Mouse (Mus musculus) lung, adult 2 months (tissue): Measurements from ENCODE around the gene Myo10. TPM values are rescaled to one million over a fixed set of nuclear protein-coding genes. Genes with fewer than 3 reads are reported as not detected.
A peak's percentile ranks its signal among the peaks of the same experiment; 100 is the strongest.

Experiments used
- DNase-seq: peaks from one replicate; pipeline ENCODE4 v3.0.0; 2022
- H3K4me1 ChIP-seq: fragments of 200-500 bp; 2 replicates; pipeline ENCODE4 v1.6.1; 2011; ENCODE audit warnings: low read length; ENCODE audit not compliant: control insufficient read depth, insufficient read depth
- H3K4me3 ChIP-seq: fragments of 200-500 bp; replicated peaks from 2 replicates; pipeline ENCODE3; 2011; ENCODE audit warnings: low read depth, mild to moderate bottlenecking, control low read depth, low read length; ENCODE audit errors: extremely low read depth
- CTCF ChIP-seq: fragments of 200-500 bp; IDR thresholded peaks from 2 replicates; pipeline ENCODE4 v1.5.1; 2011; ENCODE audit warnings: mild to moderate bottlenecking, low read length, control low read depth; ENCODE audit not compliant: insufficient read depth
- POLR2A ChIP-seq: fragments of 200-500 bp; IDR thresholded peaks from 2 replicates; pipeline ENCODE4 v1.6.1; 2011; ENCODE audit warnings: low read depth, mild to moderate bottlenecking, control low read depth, low read length, borderline replicate concordance; ENCODE audit errors: extremely low read depth
- WGBS: fragments of 180-500 bp; shearing (Covaris S2); methylation state at CpG from one replicate; pipeline ENCODE4 v1.1.7; 2018; 5-methylcytosine and 5-hydroxymethylcytosine counted together
- polyA plus RNA-seq: library from polyadenylated mRNA; depleted of rRNA; stranded (reverse); fragments of >200 nt; gene quantifications from 2 replicates; pipeline ENCODE4 v1.2.3, GENCODE M21; 2012

Gene Myo10
- polyA plus RNA-seq, 1 experiment, result 81.3 TPM

DNA sequence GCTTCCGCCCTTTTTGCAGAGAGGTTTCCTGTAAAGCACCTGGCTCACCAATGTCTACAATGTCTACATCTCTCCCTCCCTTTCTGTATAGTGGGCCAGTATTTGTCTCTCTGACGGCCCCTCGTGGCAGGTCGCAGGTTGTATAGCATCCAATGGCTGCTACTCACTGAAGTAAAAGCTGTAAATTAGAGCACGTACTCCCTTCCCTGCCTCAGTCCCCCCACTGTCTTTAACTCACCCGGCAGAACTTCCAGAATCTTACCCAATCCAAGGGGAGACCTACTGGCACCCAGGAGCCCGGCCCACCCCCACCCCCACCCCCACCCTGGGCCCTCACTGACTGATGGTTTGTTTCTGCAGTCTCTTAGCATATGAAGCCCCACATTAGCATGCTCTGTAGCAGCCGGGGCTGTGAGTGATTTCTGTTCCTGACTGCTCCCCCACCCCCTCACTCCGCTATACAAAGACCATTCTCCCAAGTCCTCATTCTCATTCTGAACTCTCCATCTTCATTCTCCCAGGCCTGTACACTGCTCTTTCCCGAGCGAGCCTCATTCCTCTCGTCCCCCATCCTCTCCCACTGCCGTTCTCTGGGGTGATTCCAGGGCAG, 132.1 kb downstream of the Myo10 start:
- WGBS, result 63% methylated on average over 13 of the region's 13 CpGs
- no peak for TF ChIP-seq CTCF
- no peak for DNase-seq

DNA sequence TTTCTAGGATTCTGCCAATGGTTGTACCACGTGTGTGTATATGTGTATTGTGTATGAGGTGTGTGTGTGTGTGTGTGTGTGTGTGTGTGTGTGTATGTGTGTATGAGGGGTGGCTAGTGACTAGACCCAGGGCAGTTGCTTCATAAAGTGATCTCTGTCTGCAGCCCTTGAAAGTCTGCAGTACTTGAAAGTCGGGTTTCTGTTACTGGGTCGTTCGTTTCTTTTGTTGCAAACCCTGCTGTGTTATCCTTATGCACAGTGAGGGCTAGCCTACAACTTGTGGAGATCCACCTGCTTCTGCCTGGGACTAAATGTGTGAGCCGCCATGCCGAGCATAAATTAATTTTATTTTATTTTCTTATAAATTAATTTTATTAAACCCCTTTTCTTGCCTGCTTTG, 133.2 kb downstream of the Myo10 start:
- peaks cover 5% of the 10 kb centered on the region; the same call in 1 of the 2 replicates for H3K4me1 ChIP-seq
- no peak overlapping the region for H3K4me3 ChIP-seq
- DNase-seq, result no peak
- TF ChIP-seq POLR2A, result no peak
- no peak for TF ChIP-seq CTCF
- WGBS, result 71% methylated on average over 6 of the region's 6 CpGs

More for the DNA sequence above, 132.1 kb downstream of the Myo10 start:
- H3K4me3 ChIP-seq, result no peak overlapping the region
- 0 out of 2 replicates have a peak, but pooled peaks cover under 1% of the 10 kb centered on the region for H3K4me1 ChIP-seq

DNA sequence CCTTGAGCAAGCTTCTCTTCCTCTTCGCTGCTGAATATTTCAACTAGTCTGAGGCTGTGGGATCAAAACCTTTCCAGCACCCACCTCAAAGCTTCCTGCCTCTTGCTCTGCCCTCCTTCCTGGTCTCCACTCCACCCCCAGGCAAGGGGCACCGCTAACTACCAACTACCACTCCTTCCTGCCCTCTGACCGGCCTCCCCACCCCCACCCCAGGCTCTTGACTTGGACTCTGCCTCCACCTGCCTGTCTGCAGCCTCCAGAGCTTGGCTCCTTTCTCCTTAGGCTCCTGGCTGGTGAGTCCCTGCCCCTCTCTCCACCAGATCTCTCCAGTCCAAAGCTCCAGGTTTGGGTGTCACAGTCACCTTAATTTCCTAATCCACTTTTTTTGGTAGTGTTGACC, 133.7 kb downstream of the Myo10 start:
- 37% methylated on average over 3 of the region's 3 CpGs for WGBS
- TF ChIP-seq CTCF (no peak), POLR2A (no peak)
- DNase-seq, result no peak
- Histone ChIP-seq H3K4me3 (no peak overlapping the region), H3K4me1 (peaks cover 5% of the 10 kb centered on the region; the same call in 1 of the 2 replicates)

DNA sequence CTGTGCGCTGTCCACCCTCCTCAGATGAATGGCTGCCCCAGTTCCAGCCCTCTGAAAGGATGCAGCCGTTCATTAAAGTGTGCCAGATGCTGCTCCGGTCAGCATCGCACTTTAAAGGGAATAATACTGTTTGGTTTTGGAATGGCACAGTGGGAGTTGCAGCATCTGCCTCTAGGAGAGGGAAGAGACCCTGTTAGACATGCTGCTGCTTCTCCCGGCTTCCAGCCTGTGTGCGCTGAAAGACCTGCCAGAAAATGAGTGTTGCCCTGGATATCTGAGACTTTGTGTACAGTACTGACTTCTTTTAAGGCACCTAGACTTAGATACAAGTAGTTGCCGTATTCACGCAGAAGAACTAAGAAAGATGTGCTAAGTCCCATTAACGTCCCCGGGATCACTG, 135.7 kb downstream of the Myo10 start:
- WGBS, result 50% methylated on average over 10 of the region's 10 CpGs
- no peak for TF ChIP-seq POLR2A
- no peak for TF ChIP-seq CTCF
- no peak for DNase-seq
- Histone ChIP-seq H3K4me3 (no peak overlapping the region), H3K4me1 (peaks cover 5% of the 10 kb centered on the region; the same call in 1 of the 2 replicates)

DNA sequence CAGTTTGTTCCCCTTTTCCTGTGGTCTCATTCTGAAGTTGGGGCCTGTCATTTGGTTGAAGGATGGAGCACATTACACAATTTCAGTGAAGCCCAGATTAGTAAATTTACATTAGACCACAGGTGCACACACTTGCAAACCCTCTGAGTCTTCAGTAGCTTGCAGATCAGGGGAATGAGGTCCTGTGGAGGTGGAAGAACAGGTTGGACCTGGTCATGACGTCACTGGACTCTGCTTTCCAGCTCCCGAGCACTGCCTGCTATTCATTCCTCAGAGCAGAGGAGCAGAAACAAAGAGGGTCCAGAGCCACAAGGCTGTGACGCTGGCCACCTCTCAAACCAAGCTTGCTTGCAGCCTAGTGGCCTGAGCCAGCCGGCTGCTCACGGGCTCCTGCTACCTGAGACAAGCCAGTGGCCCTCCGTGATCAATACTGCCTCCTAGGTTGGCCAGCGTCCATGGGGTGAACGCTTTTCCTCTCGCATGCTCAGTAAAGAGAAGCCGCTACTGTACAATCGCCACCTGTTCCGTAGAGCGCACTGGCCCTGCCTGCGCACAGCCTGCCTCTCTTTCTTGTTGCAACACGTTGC, 136.3 kb downstream of the Myo10 start:
- DNase-seq, result peak; percentile 82
- WGBS, result 60% methylated on average over 15 of the region's 15 CpGs
- H3K4me1 ChIP-seq, result peaks cover 5% of the 10 kb centered on the region; the same call in 1 of the 2 replicates
- H3K4me3 ChIP-seq, result peak overlapping the region; percentile 4
- TF ChIP-seq POLR2A, result 0 out of 2 replicates have a peak, but pooled peaks have one; percentile 38
- no peak for TF ChIP-seq CTCF

DNA sequence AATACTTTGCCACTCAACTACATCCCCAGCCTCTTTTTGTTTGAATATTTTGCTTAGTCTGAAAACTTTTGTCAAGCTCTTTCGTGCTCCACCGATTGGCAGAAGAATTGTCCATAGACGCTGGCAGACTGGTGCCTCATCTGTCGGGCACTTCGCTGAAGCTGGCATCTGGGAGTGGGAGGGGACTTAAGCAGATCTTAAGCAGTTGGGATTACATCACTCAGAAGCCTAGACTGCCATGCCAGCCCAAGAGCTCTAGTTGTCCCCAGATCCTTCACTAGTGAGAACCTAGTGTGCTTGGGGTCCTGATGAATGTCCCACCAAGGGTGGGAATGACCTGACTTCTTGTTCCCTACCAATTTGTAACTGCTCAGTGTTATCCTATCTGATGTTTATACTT, 138.0 kb downstream of the Myo10 start:
- DNase-seq, result no peak
- Histone ChIP-seq H3K4me3 (no peak overlapping the region), H3K4me1 (peaks cover 9% of the 10 kb centered on the region)
- no peak for TF ChIP-seq CTCF
- no peak for TF ChIP-seq POLR2A
- WGBS, result 39% methylated on average over 5 of the region's 5 CpGs

DNA sequence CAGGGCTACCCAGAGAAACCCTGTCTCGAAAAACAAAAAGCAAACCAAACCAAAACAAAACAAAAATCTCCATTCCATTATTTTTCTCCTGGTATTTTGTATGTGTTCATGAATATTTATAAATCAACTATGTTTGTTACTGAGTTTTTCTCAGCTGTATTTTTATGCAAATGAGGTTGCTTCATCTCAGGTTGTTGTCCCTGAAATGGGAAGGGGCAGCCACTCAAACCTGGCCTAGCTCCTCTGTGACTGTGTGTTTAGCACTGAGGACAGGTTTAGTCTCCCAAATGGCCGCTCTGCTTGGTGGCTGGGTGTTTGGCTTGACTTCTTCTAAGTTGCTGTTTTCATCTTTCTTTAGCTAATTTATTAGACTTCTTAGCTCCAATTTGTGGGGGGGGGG, 138.7 kb downstream of the Myo10 start:
- 92% methylated on average over 2 of the region's 2 CpGs for WGBS
- Histone ChIP-seq H3K4me3 (no peak overlapping the region), H3K4me1 (peaks cover 9% of the 10 kb centered on the region)
- no peak for DNase-seq
- no peak for TF ChIP-seq CTCF
- TF ChIP-seq POLR2A, result no peak

DNA sequence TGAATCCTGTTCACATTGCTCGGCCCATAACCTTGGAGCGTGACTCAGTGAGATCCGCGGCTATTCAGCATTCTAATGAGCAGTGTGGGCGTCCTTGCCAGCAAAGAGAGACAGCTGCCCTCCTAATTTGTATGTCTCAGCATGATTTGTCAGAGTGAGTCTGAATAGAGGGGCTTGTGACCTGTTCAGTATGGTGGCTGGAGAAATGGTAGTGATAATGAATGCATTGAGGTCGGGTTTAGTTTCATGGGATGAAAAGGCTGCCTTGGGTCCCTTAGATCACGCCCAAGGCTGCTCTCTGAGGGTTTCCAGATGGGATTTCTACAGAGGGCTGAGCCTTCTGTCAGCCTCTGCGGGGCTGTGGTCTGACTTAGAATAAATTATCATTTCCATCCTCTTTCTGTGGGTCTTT, 139.5 kb downstream of the Myo10 start:
- DNase-seq, result no peak
- peaks cover 9% of the 10 kb centered on the region for H3K4me1 ChIP-seq
- WGBS, result 67% methylated on average over 8 of the region's 8 CpGs

DNA sequence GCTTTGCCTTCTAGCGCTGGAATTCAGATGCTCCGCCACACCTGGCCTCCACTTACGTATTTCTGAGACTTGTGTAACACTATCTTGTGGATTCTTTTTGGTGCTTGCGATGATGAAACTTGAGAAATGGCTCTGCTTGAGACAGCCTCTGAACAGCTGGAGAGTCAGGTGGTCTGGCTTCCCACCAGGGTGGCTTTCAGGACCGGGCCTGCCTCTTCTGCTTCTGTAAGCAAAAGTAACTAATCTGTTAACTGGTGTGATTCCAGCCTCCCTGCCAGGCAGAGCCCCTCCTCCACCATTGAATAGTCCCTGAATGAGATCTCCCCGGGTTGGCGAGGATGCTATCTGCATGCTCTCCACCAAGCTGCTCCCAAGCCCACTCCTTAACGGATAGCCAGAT, 140.0 kb downstream of the Myo10 start:
- no peak overlapping the region for H3K4me3 ChIP-seq
- peaks cover 12% of the 10 kb centered on the region for H3K4me1 ChIP-seq
- no peak for DNase-seq
- no peak for TF ChIP-seq CTCF
- TF ChIP-seq POLR2A, result no peak
- WGBS, result 51% methylated on average over 8 of the region's 8 CpGs

More for the DNA sequence above, 139.5 kb downstream of the Myo10 start:
- TF ChIP-seq POLR2A (no peak), CTCF (no peak)
- H3K4me3 ChIP-seq, result no peak overlapping the region

DNA sequence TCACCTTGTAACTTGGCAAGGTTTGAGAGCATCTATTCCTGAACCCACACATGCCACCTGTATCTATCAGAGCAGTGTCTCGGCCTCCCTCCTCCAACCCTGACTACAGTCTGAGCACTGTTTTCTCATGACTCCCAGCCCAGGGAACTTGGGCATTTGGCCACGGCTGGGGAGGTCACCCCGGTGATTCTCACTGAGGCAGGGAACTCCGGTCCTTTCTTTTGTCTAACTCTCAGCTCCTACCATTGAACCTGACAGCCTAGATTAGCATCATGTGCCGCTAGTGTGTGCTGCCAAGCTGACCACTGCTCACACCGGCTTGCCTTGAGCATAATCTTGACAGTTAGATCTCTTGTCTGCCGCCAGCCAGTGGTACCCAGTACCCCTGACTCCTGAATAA, 140.8 kb downstream of the Myo10 start:
- Histone ChIP-seq H3K4me3 (no peak overlapping the region), H3K4me1 (peaks cover 19% of the 10 kb centered on the region)
- TF ChIP-seq POLR2A, result no peak
- TF ChIP-seq CTCF, result no peak
- no peak for DNase-seq
- WGBS, result 83% methylated on average over 7 of the region's 7 CpGs
